Mouse (Mus musculus) retina, embryonic 14.5 days (tissue): ENCODE results near the gene Mid1.
A peak's percentile ranks its signal among the peaks of the same experiment; 100 is the strongest.

Experiments
- DNase-seq: peaks from one replicate; pipeline ENCODE4 v3.0.0-alpha.2; 2015; ENCODE audit warnings: low spot score

Gene Mid1

GRCm38 (mm10) chrX:169813673-169814072 is 128.7 kb downstream of the Mid1 start:
- DNase-seq = no peak

- DNase-seq = no peak
Measured at GRCm38 (mm10) chrX:169826947-169827346, 141.9 kb downstream of the Mid1 start.

- DNase-seq = no peak
Measured at GRCm38 (mm10) chrX:169827720-169828119, 142.7 kb downstream of the Mid1 start.

- DNase-seq = no peak
Measured at GRCm38 (mm10) chrX:169828136-169828535, 143.1 kb downstream of the Mid1 start.

GRCm38 (mm10) chrX:169830052-169830451 is 145.1 kb downstream of the Mid1 start:
- DNase-seq = no peak

- peak; percentile 63 for DNase-seq
Measured at GRCm38 (mm10) chrX:169837947-169838649, 153.1 kb downstream of the Mid1 start.

GRCm38 (mm10) chrX:169838650-169838971 is 153.6 kb downstream of the Mid1 start:
- no peak for DNase-seq

GRCm38 (mm10) chrX:169843267-169843666 is 158.3 kb downstream of the Mid1 start:
- no peak for DNase-seq

- peak; percentile 22 for DNase-seq
Measured at GRCm38 (mm10) chrX:169844150-169844772, 159.3 kb downstream of the Mid1 start.

- DNase-seq = no peak
Measured at GRCm38 (mm10) chrX:169846187-169846586, 161.2 kb downstream of the Mid1 start.

GRCm38 (mm10) chrX:169861194-169861720 is 176.3 kb downstream of the Mid1 start:
- no peak for DNase-seq

- no peak for DNase-seq
Measured at GRCm38 (mm10) chrX:169862440-169862839, 177.4 kb downstream of the Mid1 start.

- peak; percentile 62 for DNase-seq
Measured at GRCm38 (mm10) chrX:169862848-169863247, 177.8 kb downstream of the Mid1 start.

GRCm38 (mm10) chrX:169863841-169864240 is 178.8 kb downstream of the Mid1 start:
- no peak for DNase-seq

GRCm38 (mm10) chrX:169868223-169868622 is 183.2 kb downstream of the Mid1 start:
- DNase-seq = no peak

GRCm38 (mm10) chrX:169874475-169874874 is 189.5 kb downstream of the Mid1 start:
- DNase-seq = no peak

GRCm38 (mm10) chrX:169879481-169880362 is 194.7 kb downstream of the Mid1 start:
- peak; percentile 72 for DNase-seq

- no peak for DNase-seq
Measured at GRCm38 (mm10) chrX:169880363-169880711, 195.3 kb downstream of the Mid1 start.

GRCm38 (mm10) chrX:169880826-169881225 is 195.8 kb downstream of the Mid1 start:
- DNase-seq = no peak

GRCm38 (mm10) chrX:169881253-169882219 is 196.5 kb downstream of the Mid1 start:
- no peak for DNase-seq

- DNase-seq = no peak
Measured at GRCm38 (mm10) chrX:169882220-169882609, 197.2 kb downstream of the Mid1 start.
